21 mouse cellular contexts compared by ENCODE assay signal in genomic region chr10:61929901-61930300, GRCm38 (mm10). TPM values are rescaled to one million over a fixed set of nuclear protein-coding genes. Genes with fewer than 3 reads are reported as not detected.
DNase-seq lines count a peak whose midpoint lies in the region; ATAC-seq and TF ChIP-seq lines count a peak whose summit lies in the region.
"Had no signal": no experiment of that assay in that cellular context is flagged by ENCODE, and none has a peak within 500 bp of the region (broad histone marks: within the 10 kb centered on the region; RNA-seq: fewer than 3 reads in every experiment).

No protein-coding gene starts in this region.

- H3K79me2 ChIP-seq in liver, adult 2 months (ENCODE audit: control insufficient read depth, insufficient read depth, low read length), result no peaks in the 10 kb centered on the region
- H3K79me2 ChIP-seq in MEL (ENCODE audit: control insufficient read depth, insufficient read depth, low read length, poor library complexity), result no peaks in the 10 kb centered on the region

- H3K27me3 ChIP-seq in heart, embryonic 16.5 days (ENCODE audit: control insufficient read depth, insufficient read depth, low read length), result no peaks in the 10 kb centered on the region
- H3K27me3 ChIP-seq in liver, adult 2 months (ENCODE audit: control insufficient read depth, insufficient read depth, low read length), result no peaks in the 10 kb centered on the region; the same call in 1 of the 2 replicates
- H3K27me3 ChIP-seq in E14TG2a.4 (ENCODE audit: insufficient read depth, low read length) (no peaks in the 10 kb centered on the region), MEL (ENCODE audit: control insufficient read depth in 1 of 2, insufficient read depth in 2 of 2, low read length in 2 of 2) (no peaks in the 10 kb centered on the region)

- no peak for TF ChIP-seq EP300 in MEL (IDR thresholded peaks at IDR 0.05; ENCODE audit: low read depth in 1 of 2, low read length in 2 of 2)

- 78% methylated on average over 6 of the region's 6 CpGs for WGBS in heart, embryonic 16.5 days
- WGBS in liver, adult 2 months, result 70% methylated on average over 6 of the region's 6 CpGs

- no peaks in the 10 kb centered on the region for H3K9me3 ChIP-seq in heart, embryonic 16.5 days (replicated peaks; ENCODE audit: control insufficient read depth, low read length)
- H3K9me3 ChIP-seq in E14TG2a.4 (ENCODE audit: low read length), result peaks cover 45% of the 10 kb centered on the region
- H3K9me3 ChIP-seq in MEL (replicated peaks; ENCODE audit: insufficient read depth, low read length), result no peaks in the 10 kb centered on the region
- H3K9me3 ChIP-seq: hindbrain, embryonic 10.5 days; liver, embryonic 15.5 days had no signal

- no peak overlapping the region for H3K9ac ChIP-seq in heart, embryonic 16.5 days (ENCODE audit: low read length)
- H3K9ac ChIP-seq in liver, adult 2 months (ENCODE audit: low read depth, low read length), result no peak overlapping the region
- no peak overlapping the region for H3K9ac ChIP-seq in MEL (ENCODE audit: control insufficient read depth, low read depth, low read length, poor library complexity, severe bottlenecking)
- H3K9ac ChIP-seq: liver, embryonic 15.5 days had no signal

- H3K4me3 ChIP-seq in heart, embryonic 16.5 days (ENCODE audit: low read length), result no peak overlapping the region
- no peak overlapping the region for H3K4me3 ChIP-seq in liver, adult 2 months (ENCODE audit: insufficient read depth, low read depth, low read length)
- H3K4me3 ChIP-seq in E14TG2a.4 (replicated peaks; ENCODE audit: low read length), result 0 out of 2 replicates have a peak overlapping the region, but pooled peaks have one; percentile 3
- H3K4me3 ChIP-seq in MEL (ENCODE audit: control insufficient read depth in 1 of 2, insufficient read depth in 1 of 2, low read depth in 2 of 2, low read length in 2 of 2), result no peak overlapping the region
- H3K4me3 ChIP-seq: erythroblast, embryonic 14.5 days; left cerebral cortex, adult 2 months; liver, embryonic 15.5 days had no signal

- no peak for TF ChIP-seq RAD21 in MEL (IDR thresholded peaks at IDR 0.05; ENCODE audit: low read depth, low read length)

- no peak overlapping the region for H3K4me2 ChIP-seq in heart, embryonic 16.5 days (ENCODE audit: low read depth, low read length)

- no peak for TF ChIP-seq CTCF in liver, adult 2 months (IDR thresholded peaks at IDR 0.05; ENCODE audit: low read depth, low read length)
- TF ChIP-seq CTCF in E14TG2a.4 (conservative IDR thresholded peaks at IDR 0.05; ENCODE audit: low read length) (no peak), MEL (IDR thresholded peaks at IDR 0.05 in 2 of 3, conservative IDR thresholded peaks at IDR 0.05 in 1 of 3; ENCODE audit: control insufficient read depth in 1 of 3, insufficient read depth in 1 of 3, low read depth in 2 of 3, low read length in 3 of 3, poor library complexity in 1 of 3, severe bottlenecking in 1 of 3) (no peak)

- no peaks in the 10 kb centered on the region for H3K36me3 ChIP-seq in heart, embryonic 16.5 days (ENCODE audit: control insufficient read depth, insufficient read depth)
- no peaks in the 10 kb centered on the region for H3K36me3 ChIP-seq in liver, adult 2 months (ENCODE audit: control insufficient read depth, insufficient read depth, low read length)
- H3K36me3 ChIP-seq in E14TG2a.4 (ENCODE audit: insufficient read depth, low read length), result peaks cover 15% of the 10 kb centered on the region; the same call in 1 of the 2 replicates
- H3K36me3 ChIP-seq in MEL (ENCODE audit: control insufficient read depth in 1 of 2, insufficient read depth in 2 of 2, low read length in 2 of 2), result no peaks in the 10 kb centered on the region
- H3K36me3 ChIP-seq: hindbrain, embryonic 10.5 days; liver, embryonic 15.5 days had no signal

- peak overlapping the region; percentile 18; the same call in 1 of the 2 replicates for H3K27ac ChIP-seq in heart, embryonic 16.5 days (ENCODE audit: low read length)
- H3K27ac ChIP-seq in liver, adult 2 months (replicated peaks; ENCODE audit: insufficient read depth, low read depth, low read length), result peak overlapping the region; percentile 37
- no peak overlapping the region for H3K27ac ChIP-seq in MEL (ENCODE audit: control insufficient read depth, low read depth, low read length)
- H3K27ac ChIP-seq: hindbrain, postnatal 0 days; left cerebral cortex, adult 2 months; liver, embryonic 15.5 days had no signal

- H3K4me1 ChIP-seq in heart, embryonic 16.5 days (ENCODE audit: control insufficient read depth, insufficient read depth, low read length), result peaks cover 19% of the 10 kb centered on the region
- H3K4me1 ChIP-seq in liver, adult 2 months (ENCODE audit: control insufficient read depth, insufficient read depth, low read length), result no peaks in the 10 kb centered on the region; the same call in 1 of the 2 replicates
- H3K4me1 ChIP-seq in E14TG2a.4 (replicated peaks; ENCODE audit: low read depth, low read length), result peaks cover 85% of the 10 kb centered on the region
- no peaks in the 10 kb centered on the region for H3K4me1 ChIP-seq in MEL (ENCODE audit: control insufficient read depth in 1 of 2, insufficient read depth in 2 of 2, low read length in 2 of 2)

- no peak for TF ChIP-seq POLR2A in liver, adult 2 months (IDR thresholded peaks at IDR 0.05; ENCODE audit: extremely low read depth, insufficient read depth, low read length)
- no peak for TF ChIP-seq POLR2A in MEL (IDR thresholded peaks at IDR 0.05; ENCODE audit: control insufficient read depth in 1 of 2, insufficient read depth in 1 of 2, low read depth in 1 of 2, low read length in 2 of 2, poor library complexity in 1 of 2)

- no peak for ATAC-seq in heart, embryonic 16.5 days (replicated peaks; ENCODE audit: extremely low read depth, insufficient read depth, low FRiP score)
- ATAC-seq: forebrain, embryonic 14.5 days had no signal

- no peak for DNase-seq in heart, adult 11 months
- DNase-seq in liver, adult 2 months (ENCODE audit: extremely low read depth, low read depth, low spot score), result no peak
- DNase-seq in liver (no peak), MEL (ENCODE audit: low read depth, low spot score) (no peak)
- no peak for DNase-seq in layer of hippocampus, postnatal 25 days (ENCODE audit: extremely low spot score in 1 of 2, low spot score in 1 of 2)
- no peak for DNase-seq in layer of hippocampus, adult 8-10 months (ENCODE audit: low spot score in 2 of 2)
- DNase-seq: cerebellum, adult 2 months; cerebellum, postnatal 36 days; gastrocnemius, postnatal 25 days; left cerebral cortex, postnatal 4 days; retina, postnatal 1 day; thymus, adult 2 months had no signal

TF ChIP-seq in MEL, 35 proteins besides CTCF, POLR2A, EP300 and RAD21:
- TF ChIP-seq MAFK (IDR thresholded peaks at IDR 0.05; ENCODE audit: borderline replicate concordance, low read depth, low read length) (peak; percentile 93), ZMIZ1 (IDR thresholded peaks at IDR 0.05; ENCODE audit: low read depth, low read length) (no peak)

RNA-seq across cellular contexts. Expression of gene Col13a1, which starts 49.0 kb away (rescaled TPM):
- 4.2 and 6.0 TPM in 2 replicates for polyA plus RNA-seq in heart, embryonic 16.5 days (2015; fragmentation: Nextera tagmentation; extraction: Ambion mirVana)
- 1.9 and 3.1 TPM in 2 replicates for total RNA-seq in liver, adult 2 months (2014; rRNA removed)
- 0.73 and 1.2 TPM in 2 replicates for polyA plus RNA-seq in liver, adult 2 months (2012; rRNA removed)
- not detected in 2 replicates for total RNA-seq in MEL (2012; rRNA removed)
- polyA plus RNA-seq in MEL (2012; ENCODE audit: insufficient read depth in 1 of 2, insufficient read length in 2 of 2, low read depth in 1 of 2, low replicate concordance in 2 of 2, missing spikeins in 1 of 2), result not detected
- total RNA-seq in layer of hippocampus, postnatal 25 days (2021), result 1 to 10 TPM in 1 of 2 experiments, under 1 TPM in 1; 0.77 to 1.3 TPM
- 1 to 10 TPM; 1.3 to 2.1 (median 1.7) TPM for total RNA-seq in layer of hippocampus, adult 8-10 months (2022)
- total RNA-seq: monocyte, adult 5-6 weeks had no signal
